Mouse (Mus musculus) myocyte (in vitro differentiated cells): ENCODE measurements around the gene Prss8. TPM values are rescaled to one million over a fixed set of nuclear protein-coding genes. Genes with fewer than 3 reads are reported as not detected.

Experiments used
- H3K27me3 ChIP-seq: one replicate; pipeline ENCODE4 v1.6.1; 2011; ENCODE audit not compliant: control insufficient read depth, insufficient read depth, insufficient read length
- H3K36me3 ChIP-seq: one replicate; pipeline ENCODE4 v1.6.1; 2011; ENCODE audit not compliant: control insufficient read depth, insufficient read depth
- H3K4me2 ChIP-seq: one replicate; pipeline ENCODE4 v1.6.1; 2011; ENCODE audit warnings: low read depth, control low read depth
- H3K4me3 ChIP-seq: one replicate; pipeline ENCODE4 v1.5.1; 2011; ENCODE audit warnings: mild to moderate bottlenecking, control low read depth, moderate library complexity
- H3K79me2 ChIP-seq: one replicate; pipeline ENCODE4 v1.6.1; 2011; ENCODE audit not compliant: control insufficient read depth, insufficient read depth
- H3ac ChIP-seq: one replicate; pipeline ENCODE4 v1.6.1; 2011; ENCODE audit not compliant: control insufficient read depth, insufficient read length
- CEBPB ChIP-seq: IDR thresholded peaks from 2 replicates; pipeline ENCODE4 v1.6.1; 2011; ENCODE audit warnings: mild to moderate bottlenecking, moderate library complexity; ENCODE audit not compliant: poor library complexity, insufficient read depth, severe bottlenecking
- E2F4 ChIP-seq: IDR thresholded peaks from one replicate; pipeline ENCODE4 v1.6.1; 2011; ENCODE audit warnings: mild to moderate bottlenecking, control low read depth, moderate library complexity; ENCODE audit not compliant: insufficient read depth
- MAX ChIP-seq: IDR thresholded peaks from one replicate; pipeline ENCODE4 v1.6.1; 2011; ENCODE audit warnings: low read depth, mild to moderate bottlenecking, control low read depth
- MYOD1 ChIP-seq, 3 experiments: IDR thresholded peaks; one replicate each; pipeline ENCODE4 v1.6.1; 2011; ENCODE audit warnings: control low read depth in 2 of 3, low read depth in 2 of 3, mild to moderate bottlenecking in 2 of 3, moderate library complexity in 1 of 3; ENCODE audit not compliant: insufficient read length in 2 of 3, control insufficient read depth in 1 of 3
- MYOG ChIP-seq, 3 experiments: IDR thresholded peaks; one replicate each; pipeline ENCODE4 v1.6.1; 2011; ENCODE audit warnings: control low read depth in 2 of 3, low read depth in 2 of 3, mild to moderate bottlenecking in 2 of 3; ENCODE audit not compliant: insufficient read length in 2 of 3, control insufficient read depth in 1 of 3, insufficient read depth in 1 of 3
- POLR2A ChIP-seq: IDR thresholded peaks from one replicate; pipeline ENCODE4 v1.6.1; 2011; ENCODE audit warnings: low read depth, mild to moderate bottlenecking, control low read depth, moderate library complexity; ENCODE audit not compliant: insufficient read length
- POLR2AphosphoS2 ChIP-seq: IDR thresholded peaks from one replicate; pipeline ENCODE4 v1.6.1; 2011; ENCODE audit warnings: low read depth, control low read depth; ENCODE audit not compliant: insufficient read length
- REST ChIP-seq: IDR thresholded peaks from one replicate; pipeline ENCODE4 v1.6.1; 2011; ENCODE audit warnings: mild to moderate bottlenecking, control low read depth, moderate library complexity; ENCODE audit not compliant: insufficient read depth, insufficient read length
- SRF ChIP-seq: IDR thresholded peaks from one replicate; pipeline ENCODE4 v1.6.1; 2011; ENCODE audit warnings: low read depth; ENCODE audit not compliant: control insufficient read depth, insufficient read length
- TCF12 ChIP-seq: IDR thresholded peaks from one replicate; pipeline ENCODE4 v1.6.1; 2011; ENCODE audit warnings: mild to moderate bottlenecking, control low read depth; ENCODE audit not compliant: poor library complexity, insufficient read depth, severe bottlenecking
- TCF3 ChIP-seq: IDR thresholded peaks from one replicate; pipeline ENCODE4 v1.6.1; 2011; ENCODE audit warnings: low read depth, control low read depth; ENCODE audit not compliant: insufficient read length
- USF1 ChIP-seq: IDR thresholded peaks from one replicate; pipeline ENCODE4 v1.6.1; 2011; ENCODE audit warnings: low read depth, mild to moderate bottlenecking, control low read depth, moderate library complexity
- polyA plus RNA-seq: library from polyadenylated mRNA; unstranded; fragments of >200 nt; fragmentation: generic; extraction: Trizol; gene quantifications from one replicate; pipeline ENCODE4 v1.2.1, GENCODE M21; 2012; ENCODE audit warnings: missing spikeins

Prss8 gene
- polyA plus RNA-seq, 1 experiment, result 0.06 TPM

DNA sequence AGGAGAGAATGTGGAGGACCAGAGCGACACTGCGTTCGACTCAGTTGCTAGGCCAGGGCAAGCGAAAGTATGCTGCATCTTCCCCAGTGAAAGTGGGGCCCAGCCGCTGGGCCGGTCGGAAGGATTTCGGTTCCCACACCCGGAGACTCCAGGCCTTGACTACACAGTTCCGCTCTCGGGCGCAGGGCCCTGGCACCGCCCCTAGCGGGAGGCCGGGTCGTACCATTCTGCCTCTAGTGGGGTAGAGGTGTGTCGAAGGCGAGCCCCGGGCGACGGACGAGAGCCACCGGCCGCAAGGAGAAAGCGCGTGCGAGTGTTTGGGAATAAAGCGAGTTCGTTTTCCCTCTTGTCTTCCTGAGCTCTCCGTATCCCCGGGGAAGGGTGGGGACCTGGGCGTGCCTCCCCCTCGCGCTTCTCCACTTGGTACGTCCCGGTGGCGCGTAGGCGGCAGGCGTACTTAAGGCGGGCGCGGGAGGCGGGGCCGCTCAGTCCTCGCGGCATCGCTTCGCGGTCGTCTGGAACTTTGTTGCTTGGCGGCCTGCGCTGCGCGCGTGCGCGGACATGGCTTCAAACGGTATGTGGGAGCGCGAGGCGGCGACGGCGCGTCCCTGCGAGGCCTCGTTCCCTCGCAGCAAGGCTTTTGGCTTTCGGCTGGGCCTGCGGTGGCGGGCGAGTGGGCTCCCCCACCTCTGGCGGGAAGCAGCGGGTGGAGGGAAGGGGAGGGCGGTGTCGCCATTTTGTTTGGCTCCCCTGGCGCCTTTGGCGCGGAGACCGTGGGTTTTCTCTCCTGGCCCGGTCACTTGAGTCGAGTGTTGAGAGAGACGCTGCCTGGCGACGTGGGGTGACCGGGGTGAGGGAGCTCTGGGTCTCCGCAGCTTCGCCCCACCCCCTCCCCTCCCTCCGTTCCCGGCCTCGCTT, 37.4 kb upstream of the Prss8 start, which contains the start of gene Fus:
Fus (plus strand) TSS at position 454 of the 918 bp plus-strand sequence.
- Histone ChIP-seq H3K4me2 (peak within 1 kb of the TSS; percentile 95), H3K27me3 (no peaks in the 10 kb centered on the region), H3K4me3 (peak within 1 kb of the TSS; percentile 95), H3K36me3 (peaks cover 22% of the 10 kb centered on the region), H3ac (peak within 1 kb of the TSS; percentile 89), H3K79me2 (peaks cover 44% of the 10 kb centered on the region)
- TF ChIP-seq CEBPB (no peak), POLR2AphosphoS2 (peak; percentile 100), TCF3 (peak; percentile 3), E2F4 (peak; percentile 6), POLR2A (peak; percentile 99), MYOG (IDR thresholded peaks at IDR 0.05; ENCODE audit: control insufficient read depth in 1 of 3, insufficient read depth in 1 of 3, insufficient read length in 2 of 3, low read depth in 2 of 3) (peak in 1 of 3 experiments; percentile 32)

DNA sequence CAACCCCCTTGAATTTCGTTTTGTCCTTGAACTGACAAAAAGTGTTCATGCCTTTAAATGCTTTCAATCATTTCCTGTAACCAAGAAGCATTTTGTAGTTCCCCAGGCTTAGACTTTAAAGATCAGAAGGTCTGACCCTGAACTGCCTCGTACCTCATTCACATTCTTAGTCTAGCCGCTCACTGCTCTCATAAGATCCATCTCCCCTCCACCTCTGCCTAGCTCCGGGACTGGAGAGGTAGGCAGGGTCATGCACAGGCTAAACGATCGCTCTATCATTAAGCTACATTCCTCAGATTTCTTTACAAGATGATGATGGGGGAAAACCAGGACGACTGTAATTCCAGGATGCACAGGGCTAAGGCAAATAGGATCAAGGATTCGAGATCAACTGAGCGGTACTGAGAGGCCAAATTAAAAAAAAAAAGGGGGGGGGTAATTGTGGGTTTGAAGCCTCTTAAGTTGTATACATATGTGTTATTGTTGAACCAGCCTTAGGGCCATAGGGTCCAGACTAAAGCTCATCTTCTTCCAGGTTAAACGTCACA, 36.5 kb upstream of the Prss8 start:
- Histone ChIP-seq H3K36me3 (peaks cover 14% of the 10 kb centered on the region), H3K79me2 (peaks cover 36% of the 10 kb centered on the region), H3K4me3 (peak overlapping the region; percentile 95), H3ac (peak overlapping the region; percentile 89), H3K27me3 (no peaks in the 10 kb centered on the region), H3K4me2 (peak overlapping the region; percentile 95)
- no peak for TF ChIP-seq TCF3
- no peak for TF ChIP-seq REST
- no peak for TF ChIP-seq E2F4
- no peak for TF ChIP-seq POLR2A
- no peak for TF ChIP-seq SRF
- no peak for TF ChIP-seq POLR2AphosphoS2
- TF ChIP-seq MAX, result no peak
- no peak for TF ChIP-seq TCF12
- TF ChIP-seq MYOD1 (IDR thresholded peaks at IDR 0.05; ENCODE audit: control insufficient read depth in 1 of 3, insufficient read length in 2 of 3, low read depth in 2 of 3), result no peak
- TF ChIP-seq MYOG (IDR thresholded peaks at IDR 0.05; ENCODE audit: control insufficient read depth in 1 of 3, insufficient read depth in 1 of 3, insufficient read length in 2 of 3, low read depth in 2 of 3), result no peak
- no peak for TF ChIP-seq USF1
- no peak for TF ChIP-seq CEBPB

GRCm38 (mm10) chr7:127959364-127959763, 29.5 kb upstream of the Prss8 start:
- Histone ChIP-seq H3K4me3 (no peak overlapping the region), H3K27me3 (no peaks in the 10 kb centered on the region), H3ac (no peak overlapping the region), H3K79me2 (no peaks in the 10 kb centered on the region), H3K36me3 (no peaks in the 10 kb centered on the region), H3K4me2 (no peak overlapping the region)
- TF ChIP-seq TCF3 (no peak), TCF12 (no peak), MYOG (IDR thresholded peaks at IDR 0.05; ENCODE audit: control insufficient read depth in 1 of 3, insufficient read depth in 1 of 3, insufficient read length in 2 of 3, low read depth in 2 of 3) (no peak), E2F4 (no peak), SRF (no peak), REST (no peak), MYOD1 (IDR thresholded peaks at IDR 0.05; ENCODE audit: control insufficient read depth in 1 of 3, insufficient read length in 2 of 3, low read depth in 2 of 3) (no peak), POLR2AphosphoS2 (no peak), USF1 (no peak), POLR2A (no peak), MAX (no peak), CEBPB (no peak)

DNA sequence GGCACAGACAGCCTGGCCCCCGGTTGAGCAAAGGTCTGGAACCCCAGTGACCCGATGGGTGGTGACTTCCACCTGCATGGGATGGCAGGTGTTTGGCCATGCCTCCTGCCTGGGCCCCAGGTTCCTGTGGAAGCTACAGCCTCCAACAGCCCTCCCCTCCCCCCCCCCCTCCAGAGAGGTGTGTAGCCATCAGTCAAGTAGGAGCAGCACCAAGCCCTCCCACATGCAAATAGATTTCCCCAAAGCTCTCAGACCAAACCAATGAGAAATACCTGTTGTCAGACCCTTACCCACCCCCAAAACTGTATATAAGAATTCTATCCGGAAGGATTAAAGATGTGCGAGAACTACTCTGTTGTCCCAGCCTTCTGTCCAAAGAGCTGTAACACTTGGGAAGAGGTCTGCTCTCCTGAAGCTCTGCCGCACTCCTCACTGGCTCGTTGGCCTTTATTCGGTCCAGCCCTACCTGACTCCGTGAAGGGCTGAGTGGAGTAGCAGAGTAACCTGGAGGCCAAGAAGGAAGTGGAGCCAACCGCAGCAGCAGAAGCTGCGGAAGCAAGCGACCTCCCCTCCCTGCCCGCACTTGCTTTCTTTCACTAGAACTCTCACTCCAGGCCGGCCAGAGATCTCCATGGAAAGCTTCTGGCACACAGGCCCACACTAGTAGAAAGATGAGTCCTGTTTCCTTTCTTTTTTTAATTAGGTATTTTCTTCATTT, 23.1 kb upstream of the Prss8 start:
- Histone ChIP-seq H3K36me3 (no peaks in the 10 kb centered on the region), H3ac (no peak overlapping the region), H3K27me3 (peaks cover 9% of the 10 kb centered on the region), H3K4me3 (no peak overlapping the region), H3K4me2 (no peak overlapping the region), H3K79me2 (no peaks in the 10 kb centered on the region)
- TF ChIP-seq E2F4 (no peak), REST (no peak)

DNA sequence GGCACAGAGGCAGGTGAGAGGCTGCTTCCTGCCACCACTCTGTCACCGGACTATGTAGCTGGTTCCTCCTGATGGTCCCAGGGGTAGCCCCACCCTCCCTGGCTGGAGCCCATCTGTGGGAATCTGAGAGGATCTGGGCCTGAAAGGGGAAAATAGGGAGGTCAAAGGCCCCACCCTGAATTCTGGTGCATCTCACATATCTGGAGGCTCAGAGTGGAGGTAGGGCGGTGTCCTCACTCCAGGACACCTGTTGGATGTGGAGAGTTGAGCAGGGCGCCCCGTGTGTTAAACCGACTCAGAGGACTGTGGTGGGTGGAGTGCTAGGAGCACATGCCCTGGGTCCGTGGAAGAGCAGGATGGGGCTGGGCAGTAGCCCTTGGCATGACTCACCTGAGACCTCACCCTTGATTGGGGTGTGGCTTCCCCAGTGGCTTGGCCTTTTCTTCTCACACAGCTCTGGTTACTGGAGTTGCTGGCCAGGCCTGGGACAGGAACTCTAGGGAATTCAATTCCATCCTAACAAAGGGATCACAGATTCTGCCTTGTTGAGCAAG, 16.6 kb upstream of the Prss8 start, which contains the start of gene Prss36:
Prss36 (minus strand) TSS at position 256 of the 554 bp plus-strand sequence.
- Histone ChIP-seq H3ac (no peak within 1 kb of the TSS), H3K79me2 (no peaks in the 10 kb centered on the region), H3K4me3 (no peak within 1 kb of the TSS), H3K4me2 (peak within 1 kb of the TSS; percentile 34), H3K36me3 (no peaks in the 10 kb centered on the region), H3K27me3 (peaks cover 24% of the 10 kb centered on the region)
- TF ChIP-seq TCF12 (no peak), MYOG (IDR thresholded peaks at IDR 0.05; ENCODE audit: control insufficient read depth in 1 of 3, insufficient read depth in 1 of 3, insufficient read length in 2 of 3, low read depth in 2 of 3) (peak in 1 of 3 experiments; percentile 62)
